In the genomic region with DNA sequence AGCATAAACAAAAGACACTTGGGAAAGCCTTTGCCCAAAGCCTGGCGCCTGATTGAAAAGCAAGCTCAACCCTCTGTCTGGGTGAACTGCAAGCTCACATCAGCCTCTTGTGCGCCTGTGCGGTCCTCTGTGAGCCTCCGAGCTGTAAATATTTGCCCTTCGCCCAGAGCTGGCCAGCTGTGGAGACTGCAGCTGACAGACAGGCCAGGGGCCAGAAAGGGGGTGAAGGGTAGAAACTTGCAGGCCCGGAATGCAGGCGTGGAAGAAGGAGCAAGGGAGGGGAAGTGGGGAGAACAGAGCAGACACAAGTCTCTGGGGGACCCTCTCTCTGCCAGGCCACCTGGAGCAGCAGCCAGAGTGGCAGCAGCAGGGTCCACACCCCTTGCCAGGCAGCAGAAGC, we compare ENCODE assay signal across 8 mouse cellular contexts. TPM values are rescaled to one million over a fixed set of nuclear protein-coding genes. Genes with fewer than 3 reads are reported as not detected.
DNase-seq lines count a peak whose midpoint lies in the region; ATAC-seq and TF ChIP-seq lines count a peak whose summit lies in the region.

No protein-coding gene starts in this region.

- H3K27me3 ChIP-seq in forebrain, embryonic 10.5 days (ENCODE audit: poor library complexity, severe bottlenecking), result peaks cover 43% of the 10 kb centered on the region
- H3K27me3 ChIP-seq in heart, postnatal 0 days (ENCODE audit: control insufficient read depth, insufficient read depth, low read length), result no peaks in the 10 kb centered on the region

- TF ChIP-seq CTCF in heart, postnatal 0 days (IDR thresholded peaks at IDR 0.05; ENCODE audit: low read depth), result no peak

- no peaks in the 10 kb centered on the region for H3K9me3 ChIP-seq in forebrain, embryonic 10.5 days
- no peaks in the 10 kb centered on the region for H3K9me3 ChIP-seq in heart, postnatal 0 days (replicated peaks; ENCODE audit: control insufficient read depth, low read length)

- peak; percentile 38 for DNase-seq in adrenal gland, adult 8-10 months
- peak; percentile 69 for DNase-seq in forebrain, embryonic 10.5 days (ENCODE audit: extremely low spot score, low spot score)
- DNase-seq in heart, postnatal 0 days (ENCODE audit: low spot score), result peak; percentile 78
- DNase-seq in kidney, postnatal 14 days, result peak; percentile 89
- DNase-seq in lung, postnatal 36 days, result peak; percentile 79
- peak; percentile 87 for DNase-seq in yolk sac, embryonic 10.5 days (ENCODE audit: low spot score)

- peak overlapping the region; percentile 69 for H3K4me3 ChIP-seq in forebrain, embryonic 10.5 days
- peak overlapping the region; percentile 36 for H3K4me3 ChIP-seq in heart, postnatal 0 days (ENCODE audit: low read depth, low read length)

- peak overlapping the region; percentile 98 for H3K4me2 ChIP-seq in heart, postnatal 0 days (ENCODE audit: low read depth, low read length)

- H3K4me1 ChIP-seq in forebrain, embryonic 10.5 days, result peaks cover 58% of the 10 kb centered on the region
- peaks cover 27% of the 10 kb centered on the region for H3K4me1 ChIP-seq in heart, postnatal 0 days (ENCODE audit: control insufficient read depth, insufficient read depth)

- no peaks in the 10 kb centered on the region for H3K36me3 ChIP-seq in forebrain, embryonic 10.5 days (replicated peaks)
- H3K36me3 ChIP-seq in heart, postnatal 0 days (replicated peaks; ENCODE audit: control insufficient read depth, insufficient read depth, low read length), result peaks cover 13% of the 10 kb centered on the region

- H3K9ac ChIP-seq in heart, postnatal 0 days (replicated peaks; ENCODE audit: low read depth, low read length), result peak overlapping the region; percentile 47; the same call in 1 of the 2 replicates

- peak; percentile 73 for ATAC-seq in heart, postnatal 0 days (ENCODE audit: insufficient read depth, low read depth)
- ATAC-seq in megakaryocyte-erythroid progenitor cell, adult 5-6 weeks (replicated peaks; ENCODE audit: low FRiP score, low TSS enrichment, poor library complexity, severe bottlenecking), result no peak
- ATAC-seq in granulocyte monocyte progenitor cell, adult 5-6 weeks (replicated peaks; ENCODE audit: poor library complexity, severe bottlenecking), result no peak

- peak overlapping the region; percentile 72 for H3K27ac ChIP-seq in forebrain, embryonic 10.5 days
- peak overlapping the region; percentile 96 for H3K27ac ChIP-seq in heart, postnatal 0 days (ENCODE audit: low read depth)

- TF ChIP-seq EP300 in heart, postnatal 0 days (IDR thresholded peaks at IDR 0.05; ENCODE audit: low read depth), result peak; percentile 70

- 13% methylated on average over 7 of the region's 7 CpGs for WGBS in forebrain, embryonic 10.5 days
- WGBS in heart, postnatal 0 days, result 9% methylated on average over 7 of the region's 7 CpGs

RNA-seq across cellular contexts. Expression of a gene that starts 3.0 kb away (rescaled TPM):
- total RNA-seq in adrenal gland, adult 8-10 months (2022), result 10 to 100 TPM; 25.2 to 31.1 (median 28.7) TPM
- polyA plus RNA-seq in forebrain, embryonic 10.5 days (2016; fragmentation: Nextera tagmentation; extraction: Ambion mirVana), result 3.7 and 4.6 TPM in 2 replicates
- 116 and 128 TPM in 2 replicates for total RNA-seq in heart, postnatal 0 days (2014; rRNA removed; ENCODE audit: low replicate concordance)
- 7.6 and 12.2 TPM in 2 replicates for polyA plus RNA-seq in heart, postnatal 0 days (2015; fragmentation: Nextera tagmentation; extraction: Ambion mirVana)
- 1.6 TPM in 1 of 2 replicates, not detected in the other for total RNA-seq in megakaryocyte-erythroid progenitor cell, adult 5-6 weeks (2014; fragmentation: Nextera tagmentation)
- not detected in 2 replicates for total RNA-seq in megakaryocyte-erythroid progenitor cell, adult 5-6 weeks (2017)
- total RNA-seq in granulocyte monocyte progenitor cell, adult 5-6 weeks (2014; fragmentation: Nextera tagmentation), result not detected in 2 replicates
- not detected in 2 replicates for total RNA-seq in granulocyte monocyte progenitor cell, adult 5-6 weeks (2017)

Comparison
In these comparisons a context has a peak if more than half of its experiments do, and no peak if none do; other contexts are left out.
1. DNase-seq: peak in every context shown above with its lines; median percentile 89 in kidney, postnatal 14 days; 87 in yolk sac, embryonic 10.5 days; 79 in lung, postnatal 36 days; 78 in heart, postnatal 0 days; 69 in forebrain, embryonic 10.5 days; 38 in adrenal gland, adult 8-10 months.
2. RNA of a gene that starts 3.0 kb away (total RNA-seq): 116 to 128 TPM in heart, postnatal 0 days and 25.2 to 31.1 TPM in adrenal gland, adult 8-10 months; 1.6 TPM in megakaryocyte-erythroid progenitor cell, adult 5-6 weeks and not detected in granulocyte monocyte progenitor cell, adult 5-6 weeks; every median in the first group is over 4 times any median in the second.